Mouse (Mus musculus): ENCODE measurements around the gene Pdss2.
A peak's percentile ranks its signal among the peaks of the same experiment; 100 is the strongest.

The Pdss2 gene

GRCm38 (mm10) chr10:43448656-43449055, 227.4 kb downstream of the Pdss2 start:
- no peak for DNase-seq

DNA sequence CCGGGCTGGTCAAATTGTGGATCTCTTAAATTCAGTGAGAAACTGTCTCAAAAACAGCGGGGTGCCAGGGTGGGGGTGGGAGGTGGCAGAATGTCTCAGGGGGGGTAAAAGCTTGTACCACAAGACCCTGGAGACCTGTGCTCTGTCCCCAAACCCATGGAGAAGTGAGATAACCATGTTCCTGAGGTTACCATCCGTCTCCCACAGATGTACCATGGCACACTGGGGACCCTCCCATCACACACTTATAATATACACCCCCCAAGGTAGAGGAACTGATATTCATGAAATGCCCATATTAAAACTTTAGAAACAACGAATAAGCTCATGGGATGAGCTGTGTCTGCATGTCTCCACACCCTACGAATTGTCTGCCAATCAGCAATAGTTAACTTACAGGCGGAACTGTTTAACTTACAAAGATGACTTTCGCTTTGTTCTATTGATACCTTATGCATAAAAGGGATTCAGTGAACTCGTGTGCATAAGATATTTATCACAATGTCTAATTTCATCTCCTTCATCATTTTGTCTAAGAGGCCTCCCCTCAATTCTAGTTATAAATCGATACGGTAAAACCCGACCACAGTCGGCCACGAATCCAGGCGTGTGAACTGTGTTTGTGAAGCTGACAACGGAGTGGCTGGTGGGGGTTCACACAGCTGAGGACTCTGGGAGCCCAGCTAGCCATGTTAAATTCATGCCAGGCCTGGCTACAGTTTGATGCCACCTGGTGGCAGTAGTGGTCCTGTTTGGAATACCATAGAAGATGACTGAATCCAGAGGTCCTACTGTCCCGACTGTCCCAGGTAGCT, 230.8 kb downstream of the Pdss2 start:
- DNase-seq: peak; percentile 90

DNA sequence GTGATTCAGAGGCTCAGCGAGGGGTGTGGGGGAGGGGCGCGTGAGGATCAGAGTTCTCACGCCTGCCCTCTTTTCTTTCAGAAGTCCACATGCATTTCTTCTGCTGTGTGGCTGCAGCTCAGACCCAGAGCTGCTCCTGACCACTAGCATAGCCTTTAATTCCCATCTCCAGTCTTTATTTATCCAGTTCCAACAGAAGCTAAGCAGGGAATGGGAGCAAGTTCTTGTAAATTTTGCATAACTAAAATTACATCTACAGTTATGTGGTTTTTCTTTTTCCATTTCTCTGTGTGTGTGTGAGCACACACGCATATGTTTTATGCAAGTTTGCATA, 231.3 kb downstream of the Pdss2 start:
- DNase-seq: no peak

DNA sequence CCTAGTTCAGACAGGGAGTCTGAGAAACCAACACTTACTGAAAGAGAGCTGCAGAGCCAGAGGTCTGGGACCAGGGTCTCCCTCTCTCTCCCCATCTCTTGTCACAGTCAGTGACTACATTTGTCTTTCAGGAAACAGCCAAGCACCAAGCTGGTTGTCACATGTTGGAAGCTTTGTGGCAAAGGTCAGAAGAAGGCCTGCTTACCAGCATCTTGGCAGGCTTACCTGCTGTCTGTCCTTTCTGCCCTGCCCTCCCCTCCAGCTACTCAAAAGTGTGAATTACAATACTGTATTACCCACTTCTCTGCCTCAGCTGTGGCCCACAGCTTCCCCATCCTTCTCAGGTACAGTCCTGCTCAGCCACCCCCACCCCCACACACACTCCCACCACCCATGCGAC, 232.9 kb downstream of the Pdss2 start:
- DNase-seq: no peak

- DNase-seq: no peak
Measured at GRCm38 (mm10) chr10:43454671-43455070, 233.4 kb downstream of the Pdss2 start.

GRCm38 (mm10) chr10:43462821-43463220, 241.5 kb downstream of the Pdss2 start:
- no peak for DNase-seq

DNA sequence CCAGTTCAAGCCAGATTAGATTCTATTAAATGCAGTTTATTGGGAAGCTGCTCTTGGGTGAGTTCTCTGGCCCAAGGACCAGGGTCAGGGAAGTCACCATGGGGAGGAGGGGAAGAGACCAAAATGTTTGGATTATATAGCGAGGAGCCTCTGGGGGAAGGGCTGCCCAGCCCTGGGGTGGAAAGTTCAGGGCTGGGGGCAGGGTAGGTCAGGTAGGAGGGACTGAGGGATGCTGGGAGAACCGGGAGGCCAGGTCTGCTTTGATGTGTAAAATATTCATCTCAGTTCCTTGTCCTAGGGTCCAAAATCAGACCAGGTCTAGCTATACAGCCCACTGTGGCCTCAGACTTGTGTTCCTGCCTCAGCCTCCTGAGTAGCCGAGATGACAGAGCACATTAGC, 241.9 kb downstream of the Pdss2 start:
- no peak for DNase-seq

GRCm38 (mm10) chr10:43466223-43466622, 244.9 kb downstream of the Pdss2 start:
- no peak for DNase-seq

DNA sequence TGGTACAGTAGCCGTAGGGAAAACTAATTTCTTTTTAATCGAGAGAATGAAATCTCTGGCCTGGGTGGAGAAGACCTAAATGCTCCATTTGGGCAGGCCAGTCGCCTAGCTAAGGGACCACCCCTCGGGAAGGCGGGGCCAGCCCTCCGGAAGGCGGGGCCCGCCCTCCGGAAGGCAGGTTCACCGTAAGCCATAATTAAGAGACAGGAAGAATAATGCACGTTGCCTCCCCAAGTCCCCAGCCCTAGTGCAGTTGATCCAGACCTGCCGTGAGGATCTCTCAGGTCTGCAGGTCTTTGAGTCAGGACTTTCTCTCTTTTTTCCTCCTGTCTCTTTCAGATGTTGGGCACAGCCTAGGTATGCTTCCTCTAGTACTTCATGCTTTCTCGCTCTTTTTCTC, 246.4 kb downstream of the Pdss2 start:
- DNase-seq: peak; percentile 52

DNA sequence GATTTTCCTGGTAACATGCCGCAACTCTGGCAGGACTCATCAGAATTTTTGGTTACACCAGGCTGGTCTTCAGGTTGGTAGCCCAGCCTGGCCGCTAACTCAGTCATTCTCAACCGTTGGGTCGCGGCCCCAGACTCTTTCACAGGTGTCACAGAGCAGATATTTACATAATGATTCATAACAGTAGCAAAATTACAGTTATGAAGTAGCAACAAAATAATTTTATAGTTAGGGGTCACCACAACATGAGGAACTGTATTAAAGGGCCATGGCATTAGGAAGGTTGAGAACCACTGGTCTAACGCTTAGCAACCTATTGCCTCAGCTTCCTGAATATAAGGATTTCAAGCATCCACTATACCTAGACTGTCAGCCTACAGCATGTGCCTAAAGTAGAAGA, 247.0 kb downstream of the Pdss2 start:
- DNase-seq: no peak

- no peak for DNase-seq
Measured at GRCm38 (mm10) chr10:43475376-43475775, 254.1 kb downstream of the Pdss2 start.

GRCm38 (mm10) chr10:43477459-43477858, 256.2 kb downstream of the Pdss2 start:
- DNase-seq: peak; percentile 60

DNA sequence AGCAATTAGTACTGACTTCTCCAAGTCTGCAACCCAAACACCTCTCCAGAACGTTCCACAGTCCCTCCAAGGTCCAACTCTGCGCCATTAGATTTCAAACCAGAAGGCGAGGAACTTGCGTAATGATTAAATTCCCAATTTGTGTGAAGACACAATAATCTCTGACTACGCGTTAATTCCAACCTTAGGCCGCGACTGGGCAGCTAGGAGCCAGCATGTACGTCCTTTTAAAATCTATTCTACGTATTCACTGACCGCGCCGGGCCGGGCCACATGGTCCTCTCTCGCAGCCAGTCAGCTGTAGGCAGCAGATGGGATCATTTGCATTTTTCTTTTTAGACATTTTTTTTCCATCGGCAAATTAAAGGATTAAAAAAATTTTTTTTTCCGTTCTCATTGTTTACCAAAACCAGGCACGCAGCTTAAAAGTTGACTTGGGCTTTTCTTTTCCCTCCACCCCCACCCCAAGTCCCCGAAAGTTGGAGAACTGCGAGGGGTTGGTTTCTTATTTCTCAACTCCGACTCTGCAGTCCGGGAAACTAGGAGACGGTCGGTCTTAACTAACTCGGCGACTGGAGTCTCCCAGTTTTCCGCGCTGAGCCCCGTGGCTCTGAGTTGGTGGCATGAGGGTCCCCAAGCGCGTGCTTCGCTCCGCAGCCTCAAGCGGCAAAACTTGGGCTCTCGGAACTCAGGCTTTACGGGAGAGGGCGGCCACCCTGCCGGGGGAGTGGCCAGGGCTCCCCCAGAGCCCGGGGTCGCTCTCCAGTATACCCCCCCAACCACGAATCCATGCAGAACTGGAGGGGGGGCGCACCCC, 256.8 kb downstream of the Pdss2 start:
- DNase-seq: peak; percentile 88

DNA sequence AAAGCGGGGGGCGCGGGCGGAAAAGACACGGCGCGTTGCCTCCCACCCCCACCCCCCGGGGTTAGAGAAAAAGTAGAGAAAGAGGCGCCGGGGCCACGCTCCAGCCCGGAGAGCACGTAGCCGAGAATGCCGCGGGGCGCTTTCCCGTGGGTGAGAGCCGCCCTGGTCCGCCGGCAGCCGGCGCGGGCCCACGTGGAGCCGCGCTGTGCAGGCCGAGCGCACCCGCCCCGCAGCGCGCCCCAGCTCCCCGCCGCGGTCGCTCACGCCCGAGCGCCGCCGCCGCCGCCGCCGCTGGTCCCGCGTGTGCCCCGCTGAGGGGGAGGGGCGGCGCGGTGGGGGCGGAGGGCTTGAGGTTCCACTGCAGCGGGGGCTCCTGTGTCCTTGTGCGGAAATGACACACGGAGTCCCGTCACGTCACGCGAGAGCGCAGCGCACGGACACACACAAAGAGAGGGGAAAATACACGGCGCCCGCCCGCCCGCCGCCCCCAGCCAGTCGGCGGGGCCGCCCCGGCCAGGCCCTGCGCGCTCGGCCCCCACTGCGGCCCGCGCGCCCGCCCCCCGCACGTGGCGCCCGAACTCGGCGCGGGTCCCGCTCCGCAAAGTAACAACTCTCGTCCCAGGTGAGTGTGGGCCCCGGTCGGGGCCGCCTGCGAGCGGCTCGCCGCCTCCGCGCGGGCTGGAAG, 257.6 kb downstream of the Pdss2 start, which contains the start of gene Bend3:
TSS of gene Bend3 (plus strand) at position 81 of the 685 bp plus-strand sequence.
- peak; percentile 78 for DNase-seq

DNA sequence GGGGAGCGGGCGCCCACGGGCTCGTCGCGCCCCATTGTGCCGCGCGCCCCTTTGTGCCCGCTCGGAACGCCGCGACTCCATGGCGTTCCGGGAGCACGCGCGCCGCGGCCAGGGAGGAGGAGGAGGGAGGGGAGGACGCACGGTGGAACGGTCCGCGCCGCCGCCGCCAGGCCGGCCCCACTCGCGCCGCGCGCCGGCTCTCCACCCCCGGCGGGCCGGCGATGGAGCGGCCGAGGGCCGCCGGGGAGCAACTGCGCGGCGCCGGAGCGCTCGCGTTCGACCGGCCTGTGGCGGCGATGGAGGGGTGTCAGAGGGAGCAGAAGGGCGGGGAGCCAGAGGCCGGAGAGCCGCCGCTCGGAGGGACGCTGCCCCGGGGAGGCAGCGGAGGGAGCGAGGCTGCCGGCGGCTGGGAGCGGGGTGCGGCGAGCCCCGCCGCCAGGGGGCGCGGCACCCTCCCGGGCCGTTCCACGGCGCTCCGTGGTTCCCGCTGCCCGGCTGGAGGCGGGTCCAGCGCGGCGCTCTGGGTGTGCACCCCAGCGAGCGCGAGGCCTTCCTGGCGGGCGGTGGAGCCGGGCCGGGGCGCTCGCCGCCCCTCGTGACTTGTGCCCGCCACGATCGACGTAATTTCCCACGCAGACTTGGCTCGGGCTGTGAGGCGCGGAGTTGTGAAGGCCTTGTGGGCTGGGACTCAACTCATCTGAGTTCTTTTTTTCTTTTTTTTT, 258.3 kb downstream of the Pdss2 start:
- peak; percentile 92 for DNase-seq

DNA sequence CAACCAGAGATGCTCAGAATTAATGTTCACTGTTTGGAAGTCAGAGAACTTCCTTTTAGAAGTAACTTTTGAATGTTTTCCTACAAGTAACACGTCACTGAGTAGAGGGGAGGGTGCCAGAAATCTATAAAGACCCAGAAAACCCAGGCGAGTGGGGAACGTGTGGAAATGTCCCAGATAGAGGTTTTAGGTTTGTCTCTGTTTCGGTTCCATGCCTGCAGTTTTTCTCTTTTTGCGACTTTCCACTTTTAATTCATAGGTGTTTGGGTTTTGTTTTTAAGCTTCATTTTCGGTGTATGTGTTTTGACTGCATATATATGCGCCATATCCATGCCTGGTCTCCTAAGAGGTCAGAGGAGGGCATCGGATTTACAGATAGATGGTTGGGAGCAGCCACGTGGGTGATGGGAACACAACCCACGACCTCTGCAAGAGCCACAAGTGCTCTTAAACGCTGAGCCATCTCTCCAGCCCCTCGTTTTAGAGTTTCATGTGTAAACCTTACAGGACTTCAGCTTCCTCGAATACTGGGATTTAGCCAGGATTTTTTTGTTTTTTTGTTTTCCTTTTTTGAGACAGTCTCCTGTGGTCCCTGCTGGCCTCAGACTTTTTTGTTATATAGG, 259.1 kb downstream of the Pdss2 start:
- peak; percentile 20 for DNase-seq

DNA sequence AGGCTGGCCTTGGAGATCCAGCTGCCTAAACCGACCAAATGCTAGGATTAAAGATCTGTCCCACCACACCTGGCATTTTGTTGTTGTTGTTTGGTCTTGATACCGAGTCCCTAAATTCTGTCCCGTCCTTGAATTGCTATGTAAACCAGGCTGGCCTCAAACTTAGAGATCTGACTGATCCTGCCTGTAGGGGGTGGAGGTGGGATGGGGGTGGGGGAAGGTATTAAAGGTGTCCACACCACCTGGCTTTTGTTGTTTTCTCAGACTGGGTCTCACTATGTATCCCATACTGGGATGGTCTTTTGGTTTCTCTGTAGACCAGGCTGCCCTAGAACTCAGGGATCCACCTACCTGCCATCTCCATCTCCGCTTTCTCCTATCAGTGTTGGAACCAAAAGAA, 259.9 kb downstream of the Pdss2 start:
- DNase-seq: no peak

DNA sequence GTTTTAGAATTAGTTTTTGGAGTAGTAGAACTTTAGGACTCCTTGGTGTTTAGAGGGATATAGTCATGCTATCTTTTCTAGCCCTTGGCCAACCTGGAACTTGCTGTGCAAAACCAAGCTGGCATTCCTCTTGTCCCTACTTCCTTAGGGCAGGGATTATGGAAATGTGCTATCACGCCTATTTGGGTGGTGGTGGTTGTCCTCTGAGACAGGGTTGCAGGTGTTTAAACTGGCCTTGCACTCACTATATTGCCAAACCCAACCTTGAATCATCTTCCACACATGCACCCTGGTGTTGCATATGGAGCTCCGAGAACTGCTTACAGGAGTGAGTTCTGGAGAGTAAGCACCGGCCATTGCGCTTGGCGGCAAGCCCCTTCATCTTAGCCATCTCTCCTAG, 260.7 kb downstream of the Pdss2 start:
- no peak for DNase-seq

DNA sequence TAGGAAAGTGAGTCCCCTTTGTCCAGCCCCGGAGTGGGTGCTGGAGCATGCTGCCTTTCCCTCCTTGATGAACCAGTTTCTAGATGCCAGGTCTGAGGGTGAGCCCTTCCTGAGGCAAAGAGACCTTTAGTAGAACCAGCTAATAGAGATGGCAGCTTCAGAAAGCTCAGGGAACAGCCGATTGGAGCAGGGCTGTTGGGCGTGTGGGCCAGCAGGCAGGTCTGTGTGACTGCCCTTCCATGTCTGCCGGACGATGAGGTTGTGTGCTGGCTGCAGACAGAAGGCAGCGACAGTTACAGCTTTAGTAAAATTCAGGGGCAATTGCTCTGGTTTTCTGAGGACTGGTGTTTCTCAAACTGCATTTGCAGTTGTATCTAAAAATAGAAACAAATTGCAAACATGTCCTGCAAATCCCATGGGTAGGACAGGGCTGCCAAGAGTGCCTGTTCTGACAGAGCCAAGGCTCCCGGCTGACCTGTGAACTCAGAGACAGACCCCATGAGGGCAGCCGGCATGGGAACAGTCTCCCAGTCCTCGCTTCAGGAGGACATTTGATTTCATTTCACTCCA, 262.2 kb downstream of the Pdss2 start:
- peak; percentile 45 for DNase-seq

DNA sequence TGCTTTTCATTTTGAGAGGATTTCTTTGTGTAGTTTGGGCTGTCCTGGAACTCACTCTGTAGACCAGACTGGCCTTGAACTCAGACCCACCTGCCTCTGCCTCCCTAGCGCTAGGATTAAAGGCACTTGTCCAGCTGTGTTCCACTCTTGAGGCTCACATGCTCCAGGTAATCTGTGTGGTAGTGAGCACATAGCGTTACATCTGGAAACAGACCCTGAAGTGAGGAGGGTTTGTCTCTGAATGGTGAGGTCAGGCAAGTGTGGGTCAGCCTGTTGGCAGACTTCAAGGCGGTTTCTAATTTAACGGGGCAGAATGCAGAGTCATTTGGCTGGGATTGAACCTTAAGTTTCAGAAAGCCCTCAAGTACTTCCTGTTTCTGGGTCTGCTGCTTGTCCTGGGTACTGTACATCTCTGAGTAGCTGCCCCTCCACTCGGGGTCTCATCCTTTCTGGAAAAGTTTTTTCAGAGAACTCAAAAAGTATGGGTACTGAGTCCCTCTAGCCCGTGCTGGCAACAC, 264.5 kb downstream of the Pdss2 start:
- DNase-seq: no peak

- no peak for DNase-seq
Measured at GRCm38 (mm10) chr10:43487441-43488010, 266.2 kb downstream of the Pdss2 start.
